Mouse (Mus musculus) heart, adult 2 months (tissue): Measurements from ENCODE around the gene Src.

Experiments used
- CTCF ChIP-seq: fragments of 200-600 bp; IDR thresholded peaks from 2 replicates; pipeline ENCODE4 v1.8.1; 2022; ENCODE audit warnings: antibody characterized with exemption, mild to moderate bottlenecking, moderate library complexity
- EP300 ChIP-seq: fragments of 200-500 bp; IDR thresholded peaks from 2 replicates; pipeline ENCODE4 v1.6.1; 2011; ENCODE audit warnings: low read depth, low read length, control low read depth; ENCODE audit not compliant: insufficient read depth
- POLR2A ChIP-seq: fragments of 200-500 bp; IDR thresholded peaks from 2 replicates; pipeline ENCODE4 v1.6.1; 2011; ENCODE audit warnings: mild to moderate bottlenecking, low read depth, low read length, control low read depth; ENCODE audit not compliant: insufficient read depth

DNA sequence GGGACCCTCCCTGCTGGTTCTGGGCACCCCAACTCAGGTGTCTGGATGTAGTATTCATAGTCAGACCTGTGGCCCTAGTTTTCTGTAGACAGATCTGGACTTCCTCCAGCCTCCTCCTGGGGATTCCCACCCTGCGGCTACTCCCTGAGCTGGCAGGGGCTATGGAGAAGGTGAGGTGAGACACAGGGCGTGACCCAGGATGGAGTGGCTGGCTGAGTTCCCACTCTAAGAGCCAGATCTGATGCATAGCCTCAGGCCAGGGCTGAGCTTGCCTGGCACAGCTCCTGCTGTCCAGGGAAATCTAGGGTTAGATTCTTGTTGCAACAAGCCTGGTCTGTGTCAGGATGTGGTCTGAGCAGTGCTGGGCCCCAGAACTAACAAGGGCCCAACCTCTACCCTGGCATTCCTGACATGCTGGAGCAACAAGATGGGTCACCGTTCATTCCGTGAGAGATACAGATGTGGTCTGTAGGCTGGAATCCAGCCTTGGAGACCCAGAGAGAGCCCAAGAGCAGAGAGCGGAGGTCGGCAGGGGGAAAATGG is 7.0 kb upstream of the Src start:
- no peak for TF ChIP-seq POLR2A
- no peak for TF ChIP-seq CTCF
- no peak for TF ChIP-seq EP300
